Mouse (Mus musculus): ENCODE measurements around the gene C5ar2. TPM values are rescaled to one million over a fixed set of nuclear protein-coding genes. Genes with fewer than 3 reads are reported as not detected.

C5ar2 gene
- polyA plus RNA-seq, 1 experiment from 2014 or later: not detected

GRCm38 (mm10) chr7:16245958-16246357 lies 2.0 kb upstream of the C5ar2 start:
- no peak for ATAC-seq (ENCODE audit: insufficient number of reproducible peaks, low FRiP score, low TSS enrichment, low read depth)

GRCm38 (mm10) chr7:16242198-16242597 lies 1.8 kb downstream of the C5ar2 start:
- no peak for DNase-seq (ENCODE audit: low spot score)
- H3K36me3 ChIP-seq (ENCODE audit: control insufficient read depth, insufficient read depth, low read length): no peaks in the 10 kb centered on the region
- no peaks in the 10 kb centered on the region for H3K27me3 ChIP-seq (ENCODE audit: control insufficient read depth, insufficient read depth, low read length)
- no peak overlapping the region for H3K4me2 ChIP-seq (ENCODE audit: low read depth, severe bottlenecking)
- ATAC-seq (ENCODE audit: insufficient number of reproducible peaks, low FRiP score, low TSS enrichment, low read depth): no peak
- no peak overlapping the region for H3K27ac ChIP-seq (replicated peaks; ENCODE audit: low read depth, low read length)
- no peaks in the 10 kb centered on the region for H3K4me1 ChIP-seq (ENCODE audit: control insufficient read depth, insufficient read depth, low read length)
- H3K4me3 ChIP-seq (ENCODE audit: low read depth, low read length): no peak overlapping the region
- H3K9me3 ChIP-seq (ENCODE audit: control insufficient read depth, low read length): no peaks in the 10 kb centered on the region
- 78% methylated on average over 6 of the region's 6 CpGs for WGBS
- no peak overlapping the region for H3K9ac ChIP-seq (ENCODE audit: low read length)

More at GRCm38 (mm10) chr7:16245958-16246357, 2.0 kb upstream of the C5ar2 start:
- no peak overlapping the region for H3K27ac ChIP-seq (replicated peaks; ENCODE audit: low read depth, low read length)
- H3K4me2 ChIP-seq (ENCODE audit: low read depth, severe bottlenecking): no peak overlapping the region
- no peaks in the 10 kb centered on the region for H3K9me3 ChIP-seq (ENCODE audit: control insufficient read depth, low read length)
- H3K4me3 ChIP-seq (ENCODE audit: low read depth, low read length): no peak overlapping the region
- H3K4me1 ChIP-seq (ENCODE audit: control insufficient read depth, insufficient read depth, low read length): no peaks in the 10 kb centered on the region
- no peak overlapping the region for H3K9ac ChIP-seq (ENCODE audit: low read length)
- H3K36me3 ChIP-seq (ENCODE audit: control insufficient read depth, insufficient read depth, low read length): no peaks in the 10 kb centered on the region
- WGBS: 51% methylated on average over 1 of the region's 4 CpGs
- DNase-seq (ENCODE audit: low spot score): no peak
- no peaks in the 10 kb centered on the region for H3K27me3 ChIP-seq (ENCODE audit: control insufficient read depth, insufficient read depth, low read length)

DNA sequence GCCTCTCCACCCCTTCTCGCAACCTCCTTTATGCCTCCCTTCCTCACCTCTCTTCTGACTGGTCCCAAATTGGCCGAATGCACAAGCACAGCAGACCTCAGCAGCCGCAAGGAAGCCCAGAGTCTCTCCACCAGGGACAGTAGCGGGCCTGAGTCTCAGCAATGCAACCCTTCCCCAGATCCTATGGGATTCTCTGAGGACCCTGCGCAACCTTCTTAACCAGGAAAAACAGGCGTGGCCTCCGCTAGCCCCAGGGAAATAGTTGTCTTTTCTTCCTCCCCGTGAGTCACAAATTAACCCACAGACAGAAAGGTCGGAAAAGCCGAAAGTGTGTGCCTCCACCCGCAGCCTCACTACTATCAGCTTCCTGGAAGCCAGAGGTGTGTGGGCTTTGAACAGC lies 2.2 kb downstream of the C5ar2 start:
- H3K4me2 ChIP-seq (ENCODE audit: low read depth, severe bottlenecking): no peak overlapping the region
- H3K9me3 ChIP-seq (ENCODE audit: control insufficient read depth, low read length): no peaks in the 10 kb centered on the region
- no peaks in the 10 kb centered on the region for H3K36me3 ChIP-seq (ENCODE audit: control insufficient read depth, insufficient read depth, low read length)
- DNase-seq (ENCODE audit: low spot score): no peak
- H3K27ac ChIP-seq (replicated peaks; ENCODE audit: low read depth, low read length): no peak overlapping the region
- no peaks in the 10 kb centered on the region for H3K4me1 ChIP-seq (ENCODE audit: control insufficient read depth, insufficient read depth, low read length)
- H3K4me3 ChIP-seq (ENCODE audit: low read depth, low read length): no peak overlapping the region
- no peak overlapping the region for H3K9ac ChIP-seq (ENCODE audit: low read length)
- no peak for ATAC-seq (ENCODE audit: insufficient number of reproducible peaks, low FRiP score, low TSS enrichment, low read depth)
- H3K27me3 ChIP-seq (ENCODE audit: control insufficient read depth, insufficient read depth, low read length): no peaks in the 10 kb centered on the region
- 63% methylated on average over 11 of the region's 11 CpGs for WGBS

DNA sequence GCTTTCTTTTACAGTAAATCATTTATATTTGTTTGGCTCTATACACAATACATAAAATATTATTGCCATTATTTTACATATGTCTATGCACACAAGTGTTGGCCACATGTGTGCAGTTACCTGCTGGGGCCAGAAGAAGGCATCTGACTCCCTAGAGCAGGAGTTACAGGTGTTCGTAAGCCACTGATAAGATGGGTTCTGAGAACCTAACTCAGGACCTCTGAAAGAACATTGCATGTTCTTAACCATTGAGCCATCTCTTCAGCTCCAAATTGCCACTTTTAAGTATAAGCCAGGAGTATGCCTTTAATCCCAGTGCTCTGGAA lies 3.0 kb downstream of the C5ar2 start:
- no peaks in the 10 kb centered on the region for H3K9me3 ChIP-seq (ENCODE audit: control insufficient read depth, low read length)
- no peaks in the 10 kb centered on the region for H3K36me3 ChIP-seq (ENCODE audit: control insufficient read depth, insufficient read depth, low read length)
- ATAC-seq (ENCODE audit: insufficient number of reproducible peaks, low FRiP score, low TSS enrichment, low read depth) (no peak), DNase-seq (ENCODE audit: low spot score) (no peak)
- WGBS: 90% methylated on average over 1 of the region's 1 CpGs
- no peak overlapping the region for H3K9ac ChIP-seq (ENCODE audit: low read length)
- H3K4me1 ChIP-seq (ENCODE audit: control insufficient read depth, insufficient read depth, low read length): no peaks in the 10 kb centered on the region
- no peak overlapping the region for H3K27ac ChIP-seq (replicated peaks; ENCODE audit: low read depth, low read length)
- H3K4me2 ChIP-seq (ENCODE audit: low read depth, severe bottlenecking): no peak overlapping the region
- no peak overlapping the region for H3K4me3 ChIP-seq (ENCODE audit: low read depth, low read length)
- H3K27me3 ChIP-seq (ENCODE audit: control insufficient read depth, insufficient read depth, low read length): no peaks in the 10 kb centered on the region

GRCm38 (mm10) chr7:16240281-16240977 lies 3.5 kb downstream of the C5ar2 start:
- Histone ChIP-seq H3K27me3 (ENCODE audit: control insufficient read depth, insufficient read depth, low read length) (no peaks in the 10 kb centered on the region), H3K4me3 (ENCODE audit: low read depth, low read length) (no peak overlapping the region), H3K4me2 (ENCODE audit: low read depth, severe bottlenecking) (no peak overlapping the region), H3K9me3 (ENCODE audit: control insufficient read depth, low read length) (no peaks in the 10 kb centered on the region), H3K9ac (ENCODE audit: low read length) (no peak overlapping the region), H3K36me3 (ENCODE audit: control insufficient read depth, insufficient read depth, low read length) (no peaks in the 10 kb centered on the region), H3K27ac (replicated peaks; ENCODE audit: low read depth, low read length) (no peak overlapping the region), H3K4me1 (ENCODE audit: control insufficient read depth, insufficient read depth, low read length) (no peaks in the 10 kb centered on the region)
- WGBS: 77% methylated on average over 7 of the region's 7 CpGs
- DNase-seq (ENCODE audit: low spot score) (no peak), ATAC-seq (ENCODE audit: insufficient number of reproducible peaks, low FRiP score, low TSS enrichment, low read depth) (no peak)

- H3K4me3 ChIP-seq (ENCODE audit: low read depth, low read length): no peak overlapping the region
- 70% methylated on average over 9 of the region's 9 CpGs for whole genome bisulfite sequencing
- H3K9ac ChIP-seq (ENCODE audit: low read length): no peak overlapping the region
- no peaks in the 10 kb centered on the region for H3K9me3 ChIP-seq (ENCODE audit: control insufficient read depth, low read length)
- no peak for DNase-seq (ENCODE audit: low spot score)
- no peaks in the 10 kb centered on the region for H3K4me1 ChIP-seq (ENCODE audit: control insufficient read depth, insufficient read depth, low read length)
- no peaks in the 10 kb centered on the region for H3K36me3 ChIP-seq (ENCODE audit: control insufficient read depth, insufficient read depth, low read length)
- no peaks in the 10 kb centered on the region for H3K27me3 ChIP-seq (ENCODE audit: control insufficient read depth, insufficient read depth, low read length)
- no peak for ATAC-seq (ENCODE audit: insufficient number of reproducible peaks, low FRiP score, low TSS enrichment, low read depth)
- no peak overlapping the region for H3K27ac ChIP-seq (replicated peaks; ENCODE audit: low read depth, low read length)
- H3K4me2 ChIP-seq (ENCODE audit: low read depth, severe bottlenecking): no peak overlapping the region
Measured at GRCm38 (mm10) chr7:16239554-16239997, 4.4 kb downstream of the C5ar2 start.

- peak; percentile 67 for DNase-seq (ENCODE audit: low spot score)
Measured at GRCm38 (mm10) chr7:16229869-16230268, 14.1 kb downstream of the C5ar2 start.

DNA sequence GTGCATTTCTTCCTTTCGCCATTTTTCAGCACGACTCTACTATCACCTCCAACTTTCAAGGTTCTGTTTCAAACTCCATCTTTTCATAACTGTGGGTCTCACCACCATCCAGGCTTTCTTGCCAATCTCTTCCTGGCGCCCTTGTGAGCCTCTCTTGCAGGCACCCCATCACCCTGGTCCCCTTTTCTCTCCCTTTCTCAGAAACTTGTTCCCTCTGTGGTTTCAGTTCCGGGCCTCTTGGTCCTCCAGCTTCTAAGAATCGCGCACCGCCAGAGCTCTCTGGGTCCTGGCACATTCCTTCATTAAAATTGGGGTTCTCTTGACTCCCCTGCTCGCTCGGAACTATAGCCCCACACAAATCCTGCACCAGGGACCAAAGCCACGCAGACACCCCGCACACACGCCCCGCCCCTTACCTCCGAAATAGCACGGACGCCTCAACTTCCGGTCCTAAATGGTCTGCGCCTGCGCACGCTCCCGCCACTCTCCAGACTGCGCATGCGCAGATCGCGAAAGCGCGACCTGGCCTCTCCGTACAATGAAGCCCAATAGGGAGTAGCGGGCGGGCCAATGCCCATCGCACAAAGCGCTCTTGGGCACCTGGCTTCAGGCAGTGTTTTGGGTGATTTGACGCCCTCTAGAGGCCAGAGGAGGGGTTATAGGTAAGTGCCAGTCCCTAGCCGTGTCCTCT lies 22.2 kb downstream of the C5ar2 start, which contains the start of gene Dhx34:
Gene Dhx34 (minus strand): TSS at position 456 of the 691 bp plus-strand sequence.
- 2% methylated on average over 34 of the region's 34 CpGs for WGBS
- Histone ChIP-seq H3K36me3 (ENCODE audit: control insufficient read depth, insufficient read depth, low read length) (no peaks in the 10 kb centered on the region; the same call in 1 of the 2 replicates), H3K27ac (replicated peaks; ENCODE audit: low read depth, low read length) (no peak within 1 kb of the TSS), H3K27me3 (ENCODE audit: control insufficient read depth, insufficient read depth, low read length) (no peaks in the 10 kb centered on the region), H3K9ac (ENCODE audit: low read length) (peak within 1 kb of the TSS; percentile 70), H3K4me1 (ENCODE audit: control insufficient read depth, insufficient read depth, low read length) (no peaks in the 10 kb centered on the region; the same call in 1 of the 2 replicates), H3K4me2 (ENCODE audit: low read depth, severe bottlenecking) (peak within 1 kb of the TSS; percentile 60), H3K4me3 (ENCODE audit: low read depth, low read length) (peak within 1 kb of the TSS; percentile 58), H3K9me3 (ENCODE audit: control insufficient read depth, low read length) (no peaks in the 10 kb centered on the region)
- DNase-seq (ENCODE audit: low spot score) (peak; percentile 98), ATAC-seq (ENCODE audit: insufficient number of reproducible peaks, low FRiP score, low TSS enrichment, low read depth) (peak; percentile 93)

More at GRCm38 (mm10) chr7:16229869-16230268, 14.1 kb downstream of the C5ar2 start:
- Histone ChIP-seq H3K4me3 (ENCODE audit: low read depth, low read length) (no peak overlapping the region), H3K9ac (ENCODE audit: low read length) (no peak overlapping the region), H3K27ac (replicated peaks; ENCODE audit: low read depth, low read length) (no peak overlapping the region), H3K27me3 (ENCODE audit: control insufficient read depth, insufficient read depth, low read length) (no peaks in the 10 kb centered on the region), H3K4me1 (ENCODE audit: control insufficient read depth, insufficient read depth, low read length) (peaks cover 7% of the 10 kb centered on the region), H3K36me3 (ENCODE audit: control insufficient read depth, insufficient read depth, low read length) (no peaks in the 10 kb centered on the region), H3K9me3 (ENCODE audit: control insufficient read depth, low read length) (peaks cover 4% of the 10 kb centered on the region; the same call in 1 of the 2 replicates), H3K4me2 (ENCODE audit: low read depth, severe bottlenecking) (no peak overlapping the region)
- 32% methylated on average over 5 of the region's 5 CpGs for WGBS
- ATAC-seq (ENCODE audit: insufficient number of reproducible peaks, low FRiP score, low TSS enrichment, low read depth): no peak
